Mouse (Mus musculus) lung, postnatal 0 days (tissue): ENCODE data around the gene Folr1. TPM values are rescaled to one million over a fixed set of nuclear protein-coding genes. Genes with fewer than 3 reads are reported as not detected.
A peak's percentile ranks its signal among the peaks of the same experiment; 100 is the strongest.

ENCODE experiments used
- ATAC-seq: fragments of 200-750 bp; cut with Nextera tagmentation; 2 replicates; pipeline ENCODE4 v1.8.0; 2017; ENCODE audit warnings: moderate library complexity
- DNase-seq: peaks from one replicate; pipeline ENCODE4 v3.0.0-alpha.2; 2016; ENCODE audit warnings: low spot score
- H3K27ac ChIP-seq: fragments of 300-500 bp; sonication (generic); 2 replicates; pipeline ENCODE4 v1.5.1; 2014; ENCODE audit warnings: antibody characterized with exemption, mild to moderate bottlenecking, low read length, mixed read lengths
- H3K27me3 ChIP-seq: fragments of 300-500 bp; sonication (generic); replicated peaks from 2 replicates; pipeline ENCODE4 v1.6.1; 2014; ENCODE audit warnings: low read length, mixed read lengths; ENCODE audit not compliant: insufficient read depth
- H3K36me3 ChIP-seq: fragments of 300-500 bp; sonication (generic); 2 replicates; pipeline ENCODE4 v1.6.1; 2014; ENCODE audit warnings: low read length, mixed read lengths; ENCODE audit not compliant: insufficient read depth
- H3K4me1 ChIP-seq: fragments of 300-500 bp; sonication (generic); 2 replicates; pipeline ENCODE4 v1.6.1; 2014; ENCODE audit warnings: antibody characterized with exemption, low read depth, low read length, mixed read lengths; ENCODE audit not compliant: insufficient read depth
- H3K4me2 ChIP-seq: fragments of 300-500 bp; sonication (generic); replicated peaks from 2 replicates; pipeline ENCODE4 v1.6.1; 2014; ENCODE audit warnings: low read depth, mild to moderate bottlenecking, low read length, moderate library complexity, mixed read lengths
- H3K4me3 ChIP-seq: fragments of 300-500 bp; sonication (generic); 2 replicates; pipeline ENCODE4 v1.5.1; 2014; ENCODE audit warnings: low read depth, low read length
- H3K9ac ChIP-seq: fragments of 300-500 bp; sonication (generic); replicated peaks from 2 replicates; pipeline ENCODE4 v1.6.1; 2014; ENCODE audit warnings: low read depth, mild to moderate bottlenecking
- H3K9me3 ChIP-seq: fragments of 300-500 bp; sonication (generic); 2 replicates; pipeline ENCODE4 v1.6.1; 2016; ENCODE audit warnings: low read length, mixed read lengths
- CTCF ChIP-seq: IDR thresholded peaks from 2 replicates; pipeline ENCODE4 v1.5.1; 2016; ENCODE audit warnings: antibody characterized with exemption, mild to moderate bottlenecking
- EP300 ChIP-seq: IDR thresholded peaks from 2 replicates; pipeline ENCODE4 v1.6.1; 2016; ENCODE audit warnings: antibody characterized with exemption, mild to moderate bottlenecking, control low read depth
- WGBS: fragments of 180-500 bp; shearing (Covaris S2); extraction: QIAGEN DNeasy Blood & Tissue Kit; methylation state at CpG from one replicate; pipeline ENCODE4 v1.1.7; 2014; 5-methylcytosine and 5-hydroxymethylcytosine counted together
- polyA plus RNA-seq: library from polyadenylated mRNA; unstranded; fragments of >200 nt; fragmentation: Nextera tagmentation; extraction: Ambion mirVana; gene quantifications from 2 replicates; pipeline ENCODE4 v1.2.1, GENCODE M21; 2015

Gene Folr1
- polyA plus RNA-seq, 1 experiment from 2014 or later, result 0.95 TPM

GRCm38 (mm10) chr7:101853816-101854215, 16.8 kb downstream of the Folr1 start:
- ATAC-seq, result no peak
- WGBS, result 75% methylated on average over 2 of the region's 2 CpGs

GRCm38 (mm10) chr7:101852846-101853245, 17.7 kb downstream of the Folr1 start:
- no peaks in the 10 kb centered on the region for H3K27me3 ChIP-seq
- DNase-seq, result no peak
- H3K4me2 ChIP-seq, result no peak overlapping the region
- H3K9me3 ChIP-seq, result no peaks in the 10 kb centered on the region
- H3K9ac ChIP-seq, result no peak overlapping the region
- 76% methylated on average over 6 of the region's 6 CpGs for WGBS
- no peak overlapping the region for H3K27ac ChIP-seq
- no peaks in the 10 kb centered on the region for H3K36me3 ChIP-seq
- no peaks in the 10 kb centered on the region for H3K4me1 ChIP-seq
- no peak for ATAC-seq
- TF ChIP-seq CTCF (no peak), EP300 (no peak)
- H3K4me3 ChIP-seq, result no peak overlapping the region

More at GRCm38 (mm10) chr7:101853816-101854215, 16.8 kb downstream of the Folr1 start:
- Histone ChIP-seq H3K36me3 (no peaks in the 10 kb centered on the region), H3K9me3 (no peaks in the 10 kb centered on the region), H3K27me3 (no peaks in the 10 kb centered on the region), H3K4me3 (no peak overlapping the region), H3K27ac (no peak overlapping the region), H3K4me1 (no peaks in the 10 kb centered on the region), H3K4me2 (no peak overlapping the region), H3K9ac (no peak overlapping the region)
- TF ChIP-seq EP300, result no peak
- no peak for TF ChIP-seq CTCF
- no peak for DNase-seq

- H3K9ac ChIP-seq, result no peak overlapping the region
- DNase-seq (no peak), ATAC-seq (no peak)
- TF ChIP-seq CTCF (no peak), EP300 (no peak)
- H3K36me3 ChIP-seq, result no peaks in the 10 kb centered on the region
- H3K27me3 ChIP-seq, result no peaks in the 10 kb centered on the region
- WGBS, result 77% methylated on average over 6 of the region's 6 CpGs
- no peak overlapping the region for H3K27ac ChIP-seq
- H3K4me3 ChIP-seq, result no peak overlapping the region
- H3K4me1 ChIP-seq, result no peaks in the 10 kb centered on the region
- H3K9me3 ChIP-seq, result no peaks in the 10 kb centered on the region
- H3K4me2 ChIP-seq, result no peak overlapping the region
Observed at GRCm38 (mm10) chr7:101851689-101852088, 18.9 kb downstream of the Folr1 start.

- Histone ChIP-seq H3K9me3 (no peaks in the 10 kb centered on the region), H3K4me2 (no peak overlapping the region), H3K27ac (no peak overlapping the region), H3K4me1 (no peaks in the 10 kb centered on the region), H3K4me3 (no peak overlapping the region), H3K27me3 (no peaks in the 10 kb centered on the region), H3K9ac (no peak overlapping the region), H3K36me3 (no peaks in the 10 kb centered on the region)
- DNase-seq (no peak), ATAC-seq (0 out of 2 replicates have a peak, but pooled peaks have one; percentile 30)
- no peak for TF ChIP-seq EP300
- TF ChIP-seq CTCF, result no peak
- 79% methylated on average over 1 of the region's 1 CpGs for WGBS
Observed at GRCm38 (mm10) chr7:101847934-101848333, 22.7 kb downstream of the Folr1 start.

- Histone ChIP-seq H3K27me3 (no peaks in the 10 kb centered on the region), H3K4me1 (no peaks in the 10 kb centered on the region), H3K9me3 (no peaks in the 10 kb centered on the region), H3K36me3 (no peaks in the 10 kb centered on the region), H3K9ac (no peak overlapping the region), H3K4me3 (no peak overlapping the region), H3K27ac (no peak overlapping the region), H3K4me2 (no peak overlapping the region)
- TF ChIP-seq CTCF (no peak), EP300 (no peak)
- DNase-seq (no peak), ATAC-seq (no peak)
- WGBS, result 51% methylated on average over 6 of the region's 6 CpGs
Observed at GRCm38 (mm10) chr7:101844186-101844585, 26.4 kb downstream of the Folr1 start.

GRCm38 (mm10) chr7:101837606-101838471, 32.7 kb downstream of the Folr1 start, which contains the start of gene Inppl1:
Gene Inppl1, minus strand, starts transcription at chr7:101838229.
- DNase-seq (peak; percentile 95), ATAC-seq (peak; percentile 91)
- peak within 1 kb of the TSS; percentile 91 for H3K4me2 ChIP-seq
- H3K27ac ChIP-seq, result peak within 1 kb of the TSS; percentile 93
- peaks cover 2% of the 10 kb centered on the region; the same call in 1 of the 2 replicates for H3K36me3 ChIP-seq
- 1% methylated on average over 64 of the region's 64 CpGs for WGBS
- peaks cover 14% of the 10 kb centered on the region; the same call in 1 of the 2 replicates for H3K4me1 ChIP-seq
- peak within 1 kb of the TSS; percentile 89 for H3K9ac ChIP-seq
- peak within 1 kb of the TSS; percentile 84 for H3K4me3 ChIP-seq
- peak; percentile 60 for TF ChIP-seq EP300
- TF ChIP-seq CTCF, result peak; percentile 56
- H3K27me3 ChIP-seq, result no peaks in the 10 kb centered on the region
- H3K9me3 ChIP-seq, result no peaks in the 10 kb centered on the region
